Mouse (Mus musculus): ENCODE measurements around the gene Rufy1.

DNA sequence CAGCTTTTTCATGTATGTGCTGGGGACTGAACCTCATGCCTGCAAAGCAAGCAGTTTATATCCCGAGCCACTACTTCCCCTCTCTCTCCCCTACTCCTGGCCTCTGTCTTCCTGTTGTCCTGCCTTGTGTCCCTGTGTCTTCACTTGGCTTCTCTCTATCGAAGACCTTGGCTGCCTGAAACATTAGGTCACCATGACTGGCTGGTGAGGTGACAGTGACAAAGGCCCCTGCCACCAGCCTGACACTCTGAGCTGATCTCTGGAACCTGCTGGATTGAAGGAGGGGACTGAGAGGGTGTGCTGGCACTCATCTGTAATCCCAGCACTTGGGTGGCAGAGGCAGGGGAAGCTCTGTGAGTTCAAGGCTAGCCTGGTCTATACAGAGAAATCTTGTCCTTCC is 13.1 kb downstream of the Rufy1 start:
- TF ChIP-seq CTCF (IDR thresholded peaks at IDR 0.05; ENCODE audit: control insufficient read depth, insufficient read depth, low read length) (no peak), POLR2A (IDR thresholded peaks at IDR 0.05; ENCODE audit: borderline replicate concordance, control insufficient read depth, low read depth, low read length) (no peak)

Data from bone marrow, adult 2 months (tissue).